8 mouse cellular contexts compared by ENCODE assay signal in the genomic region with DNA sequence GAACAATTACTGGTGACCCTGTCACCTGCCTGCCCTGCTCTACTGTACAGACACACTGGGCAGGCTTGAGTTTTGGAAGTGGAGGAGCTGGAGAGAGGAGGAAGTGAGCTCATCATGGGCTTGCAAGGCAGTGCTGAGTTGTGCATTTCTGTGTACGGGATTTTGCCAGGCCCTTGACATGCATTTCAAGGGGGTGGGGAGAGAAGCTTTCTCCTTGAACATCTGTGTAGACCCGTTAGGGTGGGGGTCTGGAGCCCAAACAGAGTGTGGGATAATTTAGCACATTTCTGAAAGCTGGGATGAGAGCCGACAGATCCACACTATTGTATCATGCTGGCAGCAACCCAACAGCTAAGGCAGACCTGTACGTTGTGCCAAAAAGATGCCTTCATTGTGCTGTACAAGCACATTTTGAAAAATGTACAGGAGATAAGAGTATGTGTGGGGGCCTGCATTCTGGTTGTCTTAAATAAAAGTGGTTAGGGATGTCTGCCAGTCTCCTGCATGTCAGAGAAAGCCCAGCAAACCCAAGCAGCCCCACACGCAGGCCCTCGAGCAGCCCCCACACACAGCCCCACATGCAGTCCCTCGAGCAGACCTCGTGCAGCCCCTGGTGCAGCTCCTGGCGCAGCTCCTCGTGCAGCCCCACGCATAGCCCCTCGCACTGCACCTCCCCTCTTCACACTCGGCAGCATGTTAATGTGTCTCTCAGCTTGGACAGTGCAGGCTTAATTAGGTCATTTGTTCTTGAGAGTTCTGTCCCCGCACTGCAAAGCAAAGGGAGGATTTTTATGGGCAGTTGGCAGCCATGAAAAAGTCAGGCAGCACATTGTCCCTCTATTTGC. TPM values are rescaled to one million over a fixed set of nuclear protein-coding genes. Genes with fewer than 3 reads are reported as not detected.
A peak's percentile ranks its signal among the peaks of the same experiment; 100 is the strongest.
DNase-seq lines count a peak whose midpoint lies in the region; ATAC-seq lines count a peak whose summit lies in the region.

No protein-coding gene starts in this region.

- H3K4me3 ChIP-seq in lung, embryonic 16.5 days (ENCODE audit: low read length): no peak overlapping the region
- no peak overlapping the region for H3K4me3 ChIP-seq in embryonic facial prominence, embryonic 15.5 days (replicated peaks)
- no peak overlapping the region for H3K4me3 ChIP-seq in stomach, embryonic 14.5 days (ENCODE audit: low read depth, low read length)

- no peaks in the 10 kb centered on the region for H3K27me3 ChIP-seq in lung, embryonic 16.5 days (ENCODE audit: control insufficient read depth, insufficient read depth, low read depth, low read length)
- H3K27me3 ChIP-seq in embryonic facial prominence, embryonic 15.5 days: no peaks in the 10 kb centered on the region
- H3K27me3 ChIP-seq in stomach, embryonic 14.5 days (ENCODE audit: control insufficient read depth, insufficient read depth, low read length): no peaks in the 10 kb centered on the region

- H3K36me3 ChIP-seq in lung, embryonic 16.5 days (ENCODE audit: control insufficient read depth, insufficient read depth, low read length): peaks cover 5% of the 10 kb centered on the region; the same call in 1 of the 2 replicates
- H3K36me3 ChIP-seq in embryonic facial prominence, embryonic 15.5 days: peaks cover 7% of the 10 kb centered on the region; the same call in 1 of the 2 replicates
- 0 out of 2 replicates have a peak, but pooled peaks cover 3% of the 10 kb centered on the region for H3K36me3 ChIP-seq in stomach, embryonic 14.5 days (ENCODE audit: control insufficient read depth, insufficient read depth, low read length)

- H3K27ac ChIP-seq in lung, embryonic 16.5 days (ENCODE audit: low read length): peak overlapping the region; percentile 77
- peak overlapping the region; percentile 88 for H3K27ac ChIP-seq in embryonic facial prominence, embryonic 15.5 days (replicated peaks)
- H3K27ac ChIP-seq in stomach, embryonic 14.5 days (ENCODE audit: low read length): peak overlapping the region; percentile 50; the same call in 1 of the 2 replicates

- no peak for DNase-seq in lung, postnatal 25 days (ENCODE audit: low spot score)
- peak; percentile 25 to 56 for DNase-seq in heart, postnatal 14 days
- DNase-seq in layer of hippocampus, adult 9-10 months (ENCODE audit: low spot score): peak; percentile 52
- DNase-seq in lung, postnatal 10 days: peak; percentile 59
- DNase-seq in spleen, postnatal 4 days (ENCODE audit: low spot score in 2 of 2): no peak

- H3K9ac ChIP-seq in lung, embryonic 16.5 days (ENCODE audit: low read length): peak overlapping the region; percentile 41
- no peak overlapping the region for H3K9ac ChIP-seq in embryonic facial prominence, embryonic 15.5 days
- no peak overlapping the region for H3K9ac ChIP-seq in stomach, embryonic 14.5 days (replicated peaks; ENCODE audit: low read depth, low read length)

- no peaks in the 10 kb centered on the region for H3K9me3 ChIP-seq in lung, embryonic 16.5 days (ENCODE audit: control insufficient read depth, low read length)
- no peaks in the 10 kb centered on the region for H3K9me3 ChIP-seq in embryonic facial prominence, embryonic 15.5 days (replicated peaks)
- H3K9me3 ChIP-seq in stomach, embryonic 14.5 days (ENCODE audit: control insufficient read depth, low read depth, low read length): no peaks in the 10 kb centered on the region

- peaks cover 49% of the 10 kb centered on the region for H3K4me1 ChIP-seq in lung, embryonic 16.5 days (replicated peaks; ENCODE audit: control insufficient read depth, insufficient read depth, low read length)
- peaks cover 68% of the 10 kb centered on the region for H3K4me1 ChIP-seq in embryonic facial prominence, embryonic 15.5 days
- peaks cover 34% of the 10 kb centered on the region for H3K4me1 ChIP-seq in stomach, embryonic 14.5 days (ENCODE audit: control insufficient read depth, insufficient read depth, low read length)

- peak; percentile 84 for ATAC-seq in lung, embryonic 16.5 days (ENCODE audit: low read depth)
- peak; percentile 85 for ATAC-seq in embryonic facial prominence, embryonic 15.5 days (ENCODE audit: insufficient number of reproducible peaks, low FRiP score, low TSS enrichment, low read depth)
- peak; percentile 80; the same call in 1 of the 2 replicates for ATAC-seq in stomach, embryonic 14.5 days (ENCODE audit: insufficient number of reproducible peaks, insufficient read depth, low FRiP score, low read depth)

- intact Hi-C loops in heart, postnatal 14 days (cut with DNase I): no loop called here

- WGBS in lung, embryonic 16.5 days: 20% methylated on average over 14 of the region's 14 CpGs
- WGBS in embryonic facial prominence, embryonic 15.5 days: 15% methylated on average over 14 of the region's 14 CpGs
- 25% methylated on average over 14 of the region's 14 CpGs for WGBS in stomach, embryonic 14.5 days

- peak overlapping the region; percentile 38 for H3K4me2 ChIP-seq in lung, embryonic 16.5 days (ENCODE audit: low read depth, low read length)
- H3K4me2 ChIP-seq in embryonic facial prominence, embryonic 15.5 days (replicated peaks): peak overlapping the region; percentile 21
- H3K4me2 ChIP-seq in stomach, embryonic 14.5 days (replicated peaks; ENCODE audit: low read depth, low read length): no peak overlapping the region

RNA-seq across cellular contexts. Expression of gene Farp1, which starts 27.5 kb away (rescaled TPM):
- polyA plus RNA-seq in lung, embryonic 16.5 days (2015; fragmentation: Nextera tagmentation; extraction: Ambion mirVana): 20.0 and 22.0 TPM in 2 replicates
- 30.5 and 32.5 TPM in 2 replicates for polyA plus RNA-seq in embryonic facial prominence, embryonic 15.5 days (2015; fragmentation: Nextera tagmentation; extraction: Ambion mirVana)
- 10 to 100 TPM; 16.5 to 17.7 TPM for total RNA-seq in heart, postnatal 14 days (2021)
- 22.2 and 26.1 TPM in 2 replicates for polyA plus RNA-seq in stomach, embryonic 14.5 days (2014; fragmentation: Nextera tagmentation; extraction: Ambion mirVana)

Comparison
In these comparisons a context has a peak if more than half of its experiments do, and no peak if none do; other contexts are left out.
1. DNase-seq: peak in heart, postnatal 14 days (2 of 2), layer of hippocampus, adult 9-10 months (single experiment) and lung, postnatal 10 days (single experiment); none in lung, postnatal 25 days (single experiment) and spleen, postnatal 4 days (0 of 2).
2. Peak in every context shown above with its lines, with median percentiles within 50 percentile points of each other: ATAC-seq and H3K27ac ChIP-seq.